Mouse (Mus musculus): ENCODE data around the gene Fam208a.

GRCm38 (mm10) chr14:27396424-27396823 lies 32.2 kb upstream of the Fam208a start:
- TF ChIP-seq CTCF (IDR thresholded peaks at IDR 0.05; ENCODE audit: insufficient read depth, low read length) (no peak), POLR2A (IDR thresholded peaks at IDR 0.05; ENCODE audit: borderline replicate concordance, extremely low read depth, low read depth, low read length) (no peak)
